Mouse (Mus musculus) stomach, embryonic 14.5 days (tissue): ENCODE measurements around the gene Fam81a. TPM values are rescaled to one million over a fixed set of nuclear protein-coding genes. Genes with fewer than 3 reads are reported as not detected.
A peak's percentile ranks its signal among the peaks of the same experiment; 100 is the strongest.

ENCODE experiments used
- ATAC-seq: fragments of 200-750 bp; cut with Nextera tagmentation; 2 replicates; pipeline ENCODE4 v1.8.0; 2017; ENCODE audit warnings: low read depth, moderate TSS enrichment; ENCODE audit not compliant: insufficient number of reproducible peaks, insufficient read depth, low FRiP score
- H3K27ac ChIP-seq: fragments of 300-500 bp; sonication (generic); 2 replicates; pipeline ENCODE4 v1.5.1; 2014; ENCODE audit warnings: mild to moderate bottlenecking, low read length, moderate library complexity, mixed read lengths
- H3K27me3 ChIP-seq: fragments of 300-500 bp; sonication (generic); 2 replicates; pipeline ENCODE4 v1.6.1; 2014; ENCODE audit warnings: low read length, control low read depth, mixed read lengths; ENCODE audit not compliant: control insufficient read depth, insufficient read depth
- H3K36me3 ChIP-seq: fragments of 300-500 bp; sonication (generic); 2 replicates; pipeline ENCODE4 v1.6.1; 2014; ENCODE audit warnings: mild to moderate bottlenecking, control low read depth, low read length, moderate library complexity, mixed read lengths; ENCODE audit not compliant: control insufficient read depth, insufficient read depth
- H3K4me1 ChIP-seq: fragments of 300-500 bp; sonication (generic); 2 replicates; pipeline ENCODE4 v1.6.1; 2014; ENCODE audit warnings: low read length, control low read depth, mixed read lengths; ENCODE audit not compliant: control insufficient read depth, insufficient read depth
- H3K4me2 ChIP-seq: fragments of 300-500 bp; sonication (generic); replicated peaks from 2 replicates; pipeline ENCODE4 v1.6.1; 2014; ENCODE audit warnings: low read depth, low read length, control low read depth
- H3K4me3 ChIP-seq: fragments of 300-500 bp; sonication (generic); 2 replicates; pipeline ENCODE4 v1.5.1; 2014; ENCODE audit warnings: low read depth, low read length, control low read depth
- H3K9ac ChIP-seq: fragments of 300-500 bp; sonication (generic); replicated peaks from 2 replicates; pipeline ENCODE4 v1.6.1; 2014; ENCODE audit warnings: low read depth, mild to moderate bottlenecking, control low read depth, low read length, moderate library complexity, mixed read lengths
- H3K9me3 ChIP-seq: fragments of 300-500 bp; sonication (generic); 2 replicates; pipeline ENCODE4 v1.6.1; 2016; ENCODE audit warnings: low read depth, low read length, control low read depth; ENCODE audit not compliant: control insufficient read depth
- WGBS: fragments of 180-500 bp; shearing (Covaris S2); extraction: QIAGEN DNeasy Blood & Tissue Kit; methylation state at CpG from one replicate; pipeline ENCODE4 v1.1.7; 2014; 5-methylcytosine and 5-hydroxymethylcytosine counted together
- polyA plus RNA-seq: library from polyadenylated mRNA; unstranded; fragments of >200 nt; fragmentation: Nextera tagmentation; extraction: Ambion mirVana; gene quantifications from 2 replicates; pipeline ENCODE4 v1.2.1, GENCODE M21; 2014

Gene Fam81a
- polyA plus RNA-seq, 1 experiment from 2014 or later = 4.6 TPM

DNA sequence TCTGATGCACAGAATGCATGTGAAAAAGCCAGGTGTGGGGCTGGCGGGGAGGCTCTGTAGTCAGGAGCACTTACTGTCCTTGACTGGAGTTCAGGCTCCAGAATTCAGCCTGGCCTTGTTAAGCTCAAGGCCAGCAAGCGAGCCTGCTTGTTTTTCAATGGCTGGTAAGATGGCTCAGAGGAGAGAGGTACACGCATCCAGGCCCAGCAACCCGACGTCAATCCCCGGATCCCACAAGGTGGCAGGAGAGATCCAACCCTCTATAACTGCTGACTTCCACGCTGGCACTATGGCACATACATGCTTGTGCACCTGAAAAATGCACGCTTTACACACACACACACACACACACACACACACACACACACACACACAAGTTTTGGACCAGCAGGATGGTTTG lies 39.3 kb downstream of the Fam81a start:
- Histone ChIP-seq H3K9me3 (no peaks in the 10 kb centered on the region), H3K9ac (no peak overlapping the region), H3K27ac (no peak overlapping the region), H3K36me3 (no peaks in the 10 kb centered on the region), H3K4me1 (0 out of 2 replicates have a peak, but pooled peaks cover 8% of the 10 kb centered on the region), H3K4me3 (no peak overlapping the region), H3K27me3 (no peaks in the 10 kb centered on the region), H3K4me2 (no peak overlapping the region)
- no peak for ATAC-seq
- 43% methylated on average over 8 of the region's 8 CpGs for WGBS

DNA sequence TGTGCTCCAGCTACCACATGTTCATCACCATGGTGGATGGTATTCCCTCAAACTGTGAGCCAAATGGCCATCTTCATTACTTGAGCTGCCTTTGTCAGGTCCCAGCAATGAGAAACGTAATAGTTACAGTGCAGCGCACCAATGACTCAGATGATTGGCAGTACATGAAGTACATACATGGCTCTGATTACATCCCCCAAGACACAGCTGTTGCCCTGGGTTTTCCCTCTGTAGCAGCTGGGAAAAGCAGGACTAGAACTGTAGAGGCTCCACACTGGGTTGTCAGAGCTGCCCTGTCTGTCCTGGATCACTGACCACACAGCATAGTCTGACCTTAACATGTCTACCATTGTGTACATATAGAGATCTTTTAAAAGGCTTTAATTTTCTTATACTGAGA lies 44.8 kb downstream of the Fam81a start:
- H3K9me3 ChIP-seq = no peaks in the 10 kb centered on the region
- H3K27ac ChIP-seq = no peak overlapping the region
- 92% methylated on average over 2 of the region's 2 CpGs for WGBS
- no peak overlapping the region for H3K9ac ChIP-seq
- H3K4me1 ChIP-seq = no peaks in the 10 kb centered on the region
- H3K27me3 ChIP-seq = no peaks in the 10 kb centered on the region
- H3K4me3 ChIP-seq = no peak overlapping the region
- H3K36me3 ChIP-seq = no peaks in the 10 kb centered on the region
- no peak overlapping the region for H3K4me2 ChIP-seq
- no peak for ATAC-seq

DNA sequence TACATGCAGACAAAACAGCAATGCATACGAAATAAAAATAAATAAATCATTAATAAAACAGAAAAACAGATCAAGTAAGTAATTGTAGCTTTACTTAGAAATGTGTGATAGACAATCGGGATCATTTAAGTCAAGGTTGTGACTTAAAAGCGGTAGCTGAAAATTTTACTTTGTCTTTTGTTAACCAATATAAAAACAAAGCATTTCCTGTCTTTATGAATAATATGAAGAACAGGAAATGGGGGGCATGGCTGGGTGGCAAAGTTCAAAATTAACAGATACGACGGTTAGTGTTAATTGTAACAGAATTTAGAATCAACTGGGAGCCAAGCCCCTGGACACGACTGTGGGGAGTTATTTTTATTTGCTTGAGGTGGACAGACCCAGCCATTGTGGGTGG lies 47.3 kb downstream of the Fam81a start:
- H3K9ac ChIP-seq = no peak overlapping the region
- no peaks in the 10 kb centered on the region for H3K9me3 ChIP-seq
- ATAC-seq = no peak
- no peaks in the 10 kb centered on the region for H3K4me1 ChIP-seq
- H3K27me3 ChIP-seq = no peaks in the 10 kb centered on the region
- no peak overlapping the region for H3K4me2 ChIP-seq
- 75% methylated on average over 6 of the region's 6 CpGs for WGBS
- no peaks in the 10 kb centered on the region for H3K36me3 ChIP-seq
- no peak overlapping the region for H3K27ac ChIP-seq
- H3K4me3 ChIP-seq = no peak overlapping the region

DNA sequence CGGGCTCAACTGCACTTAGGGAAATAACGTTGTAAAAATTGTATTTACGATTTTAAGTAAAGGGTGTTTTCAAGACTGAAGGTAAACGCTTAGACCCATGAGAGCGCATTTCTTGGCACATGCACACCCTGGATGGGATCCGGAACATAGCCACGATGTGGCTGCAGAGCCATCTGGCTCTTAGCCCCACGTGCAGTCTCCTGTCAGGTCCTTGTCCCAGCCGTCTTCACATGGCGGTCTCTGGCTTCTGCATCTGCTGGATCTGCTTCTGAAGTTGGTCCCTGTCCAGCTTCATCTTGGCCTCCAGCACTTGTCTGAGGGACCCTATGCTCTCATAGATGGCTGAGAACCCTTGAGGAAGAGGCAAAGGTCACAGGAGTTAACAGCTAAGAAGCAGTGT lies 51.8 kb downstream of the Fam81a start:
- WGBS = 87% methylated on average over 10 of the region's 10 CpGs
- H3K27me3 ChIP-seq = no peaks in the 10 kb centered on the region
- no peak overlapping the region for H3K27ac ChIP-seq
- H3K36me3 ChIP-seq = no peaks in the 10 kb centered on the region
- no peak overlapping the region for H3K4me3 ChIP-seq
- no peak for ATAC-seq
- peaks cover 10% of the 10 kb centered on the region; the same call in 1 of the 2 replicates for H3K4me1 ChIP-seq
- no peaks in the 10 kb centered on the region for H3K9me3 ChIP-seq
- H3K4me2 ChIP-seq = no peak overlapping the region
- H3K9ac ChIP-seq = no peak overlapping the region

DNA sequence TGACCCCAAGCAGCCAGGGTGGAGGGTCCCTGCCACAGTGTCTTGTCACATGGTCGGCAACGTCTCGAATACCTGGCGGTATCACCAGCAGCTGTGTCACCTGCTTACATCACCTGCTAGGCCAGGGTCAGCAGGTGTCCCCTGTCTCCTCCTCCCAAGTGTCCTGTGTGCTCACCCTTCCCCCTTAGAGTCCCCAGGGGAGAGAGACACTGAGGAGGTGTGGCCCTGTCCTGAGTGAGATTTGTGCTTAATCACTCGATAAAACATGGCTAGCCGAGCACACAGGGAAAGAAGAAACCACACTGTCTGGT lies 53.6 kb downstream of the Fam81a start:
- no peaks in the 10 kb centered on the region for H3K27me3 ChIP-seq
- WGBS = 53% methylated on average over 6 of the region's 6 CpGs
- H3K9ac ChIP-seq = no peak overlapping the region
- no peaks in the 10 kb centered on the region for H3K9me3 ChIP-seq
- H3K4me3 ChIP-seq = no peak overlapping the region
- peak overlapping the region; percentile 2; the same call in 1 of the 2 replicates for H3K27ac ChIP-seq
- H3K4me1 ChIP-seq = peaks cover 10% of the 10 kb centered on the region; the same call in 1 of the 2 replicates
- no peak for ATAC-seq
- no peaks in the 10 kb centered on the region for H3K36me3 ChIP-seq
- no peak overlapping the region for H3K4me2 ChIP-seq

DNA sequence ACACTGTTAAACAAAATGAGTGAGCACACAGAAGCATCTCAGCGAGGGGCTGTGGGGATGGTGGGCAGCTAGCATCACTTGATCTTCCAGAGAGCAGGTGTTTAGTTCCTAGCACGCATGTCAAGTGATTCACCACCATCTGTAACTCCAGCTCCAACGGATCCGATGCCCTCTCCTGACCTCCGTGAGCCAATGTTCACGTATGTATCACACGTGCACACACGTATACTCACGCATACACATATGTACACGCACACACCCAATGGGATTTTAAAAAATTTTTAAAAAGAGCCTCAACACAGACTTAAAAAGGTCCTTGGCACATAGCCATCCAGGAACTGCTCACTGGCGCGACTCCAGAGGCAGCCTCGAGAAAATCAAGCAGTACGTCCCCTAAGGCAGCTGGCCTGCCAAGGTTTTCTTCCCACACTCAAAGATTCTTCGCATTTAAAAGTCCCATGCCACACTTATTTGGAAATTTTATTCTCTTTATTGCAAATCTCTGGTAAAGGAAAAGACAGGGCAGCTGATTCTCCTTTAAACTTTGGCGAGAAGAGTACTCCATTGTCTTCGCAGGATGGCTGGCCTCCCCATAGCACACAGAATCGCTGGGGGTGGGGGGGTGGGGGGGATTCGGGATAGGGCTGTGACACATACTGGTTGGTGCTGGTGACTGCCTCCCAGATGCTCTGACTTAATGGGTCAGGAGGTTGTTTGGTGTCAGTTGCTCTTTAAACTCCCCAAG lies 54.1 kb downstream of the Fam81a start:
- Histone ChIP-seq H3K27ac (peak overlapping the region; percentile 10; the same call in 1 of the 2 replicates), H3K9me3 (no peaks in the 10 kb centered on the region), H3K36me3 (no peaks in the 10 kb centered on the region), H3K4me1 (peaks cover 10% of the 10 kb centered on the region; the same call in 1 of the 2 replicates), H3K27me3 (no peaks in the 10 kb centered on the region), H3K4me3 (no peak overlapping the region), H3K4me2 (no peak overlapping the region), H3K9ac (no peak overlapping the region)
- WGBS = 57% methylated on average over 19 of the region's 19 CpGs
- ATAC-seq = no peak

DNA sequence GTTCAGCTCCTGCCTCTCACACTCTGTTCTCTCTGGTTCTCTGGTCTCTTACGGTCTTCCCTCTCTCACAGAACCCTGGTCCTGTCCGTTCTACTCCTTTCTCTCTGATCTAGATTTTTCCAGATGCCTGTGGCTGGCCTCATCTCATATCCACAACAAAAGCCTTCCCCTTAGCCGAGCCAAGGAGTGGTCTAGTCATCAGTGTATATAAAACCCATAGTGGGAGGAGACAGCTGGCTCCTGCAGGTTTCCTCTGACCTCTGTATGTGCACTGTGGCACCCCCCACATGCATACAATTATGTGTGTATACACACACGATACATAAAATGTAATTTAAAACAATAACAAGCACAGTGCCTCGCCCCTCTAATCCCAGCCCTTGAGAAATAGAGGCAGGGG lies 55.0 kb downstream of the Fam81a start:
- no peak for ATAC-seq
- no peak overlapping the region for H3K4me3 ChIP-seq

DNA sequence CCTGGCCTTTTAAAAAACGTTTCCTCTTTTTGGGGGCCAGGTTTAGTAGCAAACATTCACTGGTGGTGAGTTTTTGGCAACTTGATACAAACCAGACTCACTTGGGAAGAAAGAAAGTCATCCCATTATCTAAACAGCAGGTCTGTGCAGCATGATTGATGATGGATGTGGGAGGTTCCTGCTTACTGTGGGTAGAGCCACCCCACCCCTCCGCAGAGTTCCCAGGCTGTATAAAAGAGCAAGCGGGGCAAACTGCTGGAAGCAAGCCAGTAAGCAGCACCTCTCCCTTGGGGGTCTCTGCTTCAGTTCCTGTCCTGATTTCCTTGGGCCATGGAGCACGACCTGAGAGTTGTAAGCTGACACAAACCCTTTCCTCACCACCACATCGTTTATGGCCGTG lies 56.3 kb downstream of the Fam81a start:
- H3K4me2 ChIP-seq = no peak overlapping the region
- H3K27me3 ChIP-seq = no peaks in the 10 kb centered on the region
- WGBS = 14% methylated on average over 6 of the region's 6 CpGs
- no peaks in the 10 kb centered on the region for H3K36me3 ChIP-seq
- no peak overlapping the region for H3K4me3 ChIP-seq
- no peak overlapping the region for H3K9ac ChIP-seq
- H3K9me3 ChIP-seq = no peaks in the 10 kb centered on the region
- no peak; the same call in 1 of the 2 replicates for ATAC-seq
- peaks cover 14% of the 10 kb centered on the region; the same call in 1 of the 2 replicates for H3K4me1 ChIP-seq
- no peak overlapping the region for H3K27ac ChIP-seq

More for the DNA sequence above, 55.0 kb downstream of the Fam81a start:
- H3K4me1 ChIP-seq = peaks cover 11% of the 10 kb centered on the region; the same call in 1 of the 2 replicates
- no peak overlapping the region for H3K27ac ChIP-seq
- H3K36me3 ChIP-seq = no peaks in the 10 kb centered on the region
- H3K27me3 ChIP-seq = no peaks in the 10 kb centered on the region
- no peak overlapping the region for H3K4me2 ChIP-seq
- 70% methylated on average over 5 of the region's 5 CpGs for WGBS
- H3K9ac ChIP-seq = no peak overlapping the region
- H3K9me3 ChIP-seq = no peaks in the 10 kb centered on the region

DNA sequence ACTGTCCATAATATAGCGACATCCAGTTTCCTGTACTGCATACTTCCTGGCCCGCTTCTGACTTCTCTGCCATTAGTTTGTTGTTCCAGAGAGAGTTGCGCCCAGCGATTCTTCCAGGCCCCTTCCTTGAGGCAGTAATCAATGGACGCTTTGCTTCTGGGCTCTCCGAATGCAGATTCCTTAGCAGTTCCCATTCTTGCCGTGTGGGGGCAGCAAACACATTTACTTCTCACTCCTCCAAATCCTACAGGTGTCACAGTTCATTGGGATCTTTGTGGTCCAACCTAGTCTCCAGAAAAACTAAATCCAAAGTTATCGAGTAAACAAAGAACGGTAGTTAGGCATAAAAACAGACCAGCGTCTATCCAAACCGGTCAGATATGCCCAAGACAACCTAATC lies 58.3 kb downstream of the Fam81a start:
- H3K27me3 ChIP-seq = no peaks in the 10 kb centered on the region
- no peak overlapping the region for H3K4me3 ChIP-seq
- WGBS = 68% methylated on average over 11 of the region's 11 CpGs
- no peak overlapping the region for H3K9ac ChIP-seq
- no peak overlapping the region for H3K27ac ChIP-seq
- no peak overlapping the region for H3K4me2 ChIP-seq
- peaks cover 14% of the 10 kb centered on the region; the same call in 1 of the 2 replicates for H3K4me1 ChIP-seq
- H3K9me3 ChIP-seq = no peaks in the 10 kb centered on the region
- no peak for ATAC-seq
- no peaks in the 10 kb centered on the region for H3K36me3 ChIP-seq
